Mouse (Mus musculus): Measurements from ENCODE around the gene Fbxw11.

Fbxw11 gene

GRCm38 (mm10) chr11:32623912-32624311, 18.6 kb upstream of the Fbxw11 start:
- DNase-seq (ENCODE audit: low spot score), result no peak

DNA sequence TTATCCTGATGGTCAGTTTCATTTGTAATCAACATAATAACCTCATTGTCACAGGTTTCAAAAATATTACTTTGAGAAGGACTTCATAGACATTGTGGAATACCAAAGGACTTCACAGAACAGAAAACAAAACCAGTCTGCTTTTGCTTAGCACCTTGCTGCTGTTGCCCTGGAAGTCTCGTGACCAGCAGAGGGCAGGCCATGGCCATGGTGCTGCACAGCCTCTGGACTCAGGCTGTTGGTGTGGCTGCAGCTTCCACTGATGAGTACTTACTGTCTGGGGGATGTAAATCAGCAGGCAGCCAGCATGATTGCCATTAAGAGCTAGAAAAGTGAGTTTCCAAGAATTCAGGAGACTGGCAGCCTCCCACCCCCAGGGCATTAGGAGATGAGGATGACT, 16.8 kb upstream of the Fbxw11 start:
- DNase-seq (ENCODE audit: low spot score), result peak; percentile 58

GRCm38 (mm10) chr11:32626079-32626478, 16.4 kb upstream of the Fbxw11 start:
- DNase-seq (ENCODE audit: low spot score), result no peak

DNA sequence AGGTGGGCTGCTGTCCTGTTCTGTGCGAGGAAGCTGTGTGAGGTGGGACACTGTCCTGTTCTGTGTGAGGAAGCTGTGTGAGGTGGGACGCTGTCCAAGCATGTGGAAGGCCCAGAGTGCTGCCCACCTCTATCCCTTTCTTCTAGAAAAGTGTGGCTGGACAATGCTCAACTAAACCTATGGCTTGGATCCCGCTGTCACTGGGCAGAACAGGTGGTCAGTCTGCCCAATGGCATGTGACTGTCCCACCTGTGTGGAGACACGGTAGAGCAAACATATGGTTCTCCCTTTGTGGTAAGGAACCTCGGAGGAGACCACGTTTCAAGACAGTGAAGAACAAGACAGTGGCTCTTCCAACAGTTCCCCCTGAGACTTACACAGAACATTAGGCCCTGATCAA, 14.6 kb upstream of the Fbxw11 start:
- DNase-seq (ENCODE audit: low spot score), result no peak

- DNase-seq (ENCODE audit: low spot score), result no peak
Measured at GRCm38 (mm10) chr11:32629713-32630211, 12.8 kb upstream of the Fbxw11 start.

DNA sequence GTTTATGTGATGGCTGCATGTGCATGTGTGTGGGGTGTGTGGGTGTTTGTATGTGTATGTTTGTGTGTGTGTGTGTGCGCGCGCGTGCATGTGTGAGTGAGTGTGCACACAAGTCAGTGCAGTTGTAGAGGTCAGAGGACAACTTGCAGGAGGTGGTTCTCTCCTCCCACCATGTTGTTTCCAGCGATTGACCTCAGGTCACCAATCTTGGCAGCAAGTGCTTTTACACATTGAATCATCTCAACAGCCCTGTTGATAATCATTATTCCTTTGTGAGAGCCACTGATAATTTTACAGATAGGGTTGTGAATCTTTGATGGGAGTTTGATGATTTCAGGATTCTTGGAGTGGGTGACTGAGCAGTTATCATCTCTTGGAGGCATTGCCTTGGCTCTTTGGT, 9.9 kb upstream of the Fbxw11 start:
- DNase-seq (ENCODE audit: low spot score), result no peak

GRCm38 (mm10) chr11:32633542-32633941, 9.0 kb upstream of the Fbxw11 start:
- DNase-seq (ENCODE audit: low spot score), result no peak

DNA sequence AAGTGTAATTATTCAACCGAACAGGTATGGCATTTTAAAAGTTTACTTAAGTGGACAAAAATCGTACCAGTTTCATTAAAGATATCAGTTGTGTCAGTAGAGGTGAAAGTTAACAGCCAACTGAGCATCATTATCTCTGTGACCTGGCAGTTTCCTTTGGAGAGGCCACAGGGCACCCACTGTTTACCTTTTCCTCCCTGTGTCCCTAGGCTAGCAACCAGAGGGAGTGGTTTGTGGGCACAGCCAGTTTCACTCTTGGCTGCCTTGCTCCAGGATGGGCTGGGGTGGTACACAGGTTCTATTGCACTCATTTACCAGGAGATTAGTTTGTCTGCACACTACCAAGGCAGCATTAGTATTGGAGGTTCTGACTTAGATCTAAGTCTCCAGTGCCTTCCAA, 8.4 kb upstream of the Fbxw11 start:
- DNase-seq (ENCODE audit: low spot score), result no peak

GRCm38 (mm10) chr11:32634842-32635241, 7.7 kb upstream of the Fbxw11 start:
- no peak for DNase-seq (ENCODE audit: low spot score)

DNA sequence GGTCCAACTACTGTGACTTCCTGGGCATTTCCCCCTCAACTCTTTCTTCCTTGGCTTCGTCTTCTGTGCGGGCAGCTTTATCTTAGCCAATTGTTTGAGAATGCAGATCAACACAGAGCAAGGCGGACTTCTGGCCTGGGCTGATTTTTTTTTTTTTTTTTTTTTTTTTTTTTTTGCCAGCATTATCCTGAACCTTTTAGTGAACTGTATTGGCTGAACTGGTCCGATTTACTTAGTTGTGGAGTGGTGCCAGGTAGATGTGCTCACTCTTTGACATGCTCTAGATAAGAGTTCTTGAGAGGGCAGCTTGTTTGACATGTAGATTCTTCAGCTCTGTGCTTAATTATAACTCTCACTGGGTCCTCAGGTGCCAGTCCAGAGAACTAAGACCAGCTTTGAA, 6.2 kb upstream of the Fbxw11 start:
- no peak for DNase-seq (ENCODE audit: low spot score)

- DNase-seq (ENCODE audit: low spot score), result no peak
Measured at GRCm38 (mm10) chr11:32638521-32639255, 3.8 kb upstream of the Fbxw11 start.

GRCm38 (mm10) chr11:32640617-32641016, 1.9 kb upstream of the Fbxw11 start:
- DNase-seq (ENCODE audit: low spot score), result no peak

DNA sequence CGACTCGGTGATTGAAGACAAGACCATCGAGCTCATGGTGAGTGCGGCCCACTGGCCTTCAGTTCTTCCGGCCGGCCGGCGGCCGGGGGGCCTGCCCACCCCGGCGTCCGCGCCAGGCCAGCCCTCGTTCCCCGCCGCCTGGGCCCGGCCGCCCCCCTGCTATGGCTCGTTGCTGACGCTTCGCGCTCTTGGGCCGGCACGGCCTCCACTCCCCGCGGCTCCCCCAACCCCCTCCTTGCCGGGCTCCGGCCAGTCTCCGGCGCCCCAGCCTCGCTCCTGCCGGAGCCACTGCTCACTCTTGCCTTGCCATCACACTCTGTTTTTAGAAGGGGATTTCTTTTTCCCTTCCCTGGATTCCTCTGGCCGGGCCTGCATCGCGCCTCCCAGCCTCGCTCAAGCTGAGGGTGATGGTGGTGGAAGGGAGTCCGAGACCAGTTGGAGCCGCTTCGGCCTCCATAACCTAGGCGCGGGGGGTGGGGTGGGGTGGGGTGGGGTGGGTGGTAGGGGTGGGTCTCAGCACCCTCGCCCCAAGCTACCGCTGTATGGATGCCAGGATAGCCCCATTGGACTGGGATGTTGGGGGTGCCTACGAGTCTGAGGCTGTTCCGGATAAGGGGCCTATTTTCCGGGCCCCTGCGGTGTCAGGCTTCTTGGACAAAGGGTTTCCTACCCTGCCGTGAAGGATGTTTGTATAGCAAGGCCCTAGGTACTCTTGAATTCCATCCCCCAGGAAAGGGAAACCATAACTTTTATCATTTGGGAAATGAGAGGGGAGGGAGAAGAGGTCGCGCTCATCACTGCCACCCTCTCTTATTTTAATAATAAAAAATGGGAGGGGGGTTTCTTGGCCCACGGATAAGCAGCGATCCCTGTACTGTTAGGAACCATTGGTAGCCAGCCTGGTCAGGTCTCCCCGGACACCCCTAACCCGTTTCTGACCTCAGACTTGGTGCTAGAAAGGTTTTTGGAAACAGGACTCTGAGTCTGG, 669 bp downstream of the Fbxw11 start:
- DNase-seq (ENCODE audit: low spot score), result no peak

DNA sequence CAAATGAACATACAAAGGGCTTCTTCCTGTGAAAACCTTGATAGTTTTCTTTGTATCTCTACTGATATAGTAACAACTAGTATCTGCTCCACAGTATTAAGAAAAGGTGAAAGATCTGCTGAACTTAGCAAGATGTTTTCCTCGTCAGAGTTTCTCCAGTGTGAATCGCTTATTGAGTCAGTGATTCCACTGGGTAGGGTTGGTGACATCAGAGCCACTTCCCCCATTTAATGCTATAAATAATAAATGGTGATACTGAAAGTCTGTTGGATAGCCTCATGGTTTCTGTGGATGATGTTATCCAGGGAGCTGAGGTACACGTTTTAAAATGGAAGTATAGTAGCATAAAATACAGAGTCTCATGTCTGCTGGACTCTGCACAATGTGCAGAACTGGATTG, 1.5 kb downstream of the Fbxw11 start:
- DNase-seq (ENCODE audit: low spot score), result no peak

DNA sequence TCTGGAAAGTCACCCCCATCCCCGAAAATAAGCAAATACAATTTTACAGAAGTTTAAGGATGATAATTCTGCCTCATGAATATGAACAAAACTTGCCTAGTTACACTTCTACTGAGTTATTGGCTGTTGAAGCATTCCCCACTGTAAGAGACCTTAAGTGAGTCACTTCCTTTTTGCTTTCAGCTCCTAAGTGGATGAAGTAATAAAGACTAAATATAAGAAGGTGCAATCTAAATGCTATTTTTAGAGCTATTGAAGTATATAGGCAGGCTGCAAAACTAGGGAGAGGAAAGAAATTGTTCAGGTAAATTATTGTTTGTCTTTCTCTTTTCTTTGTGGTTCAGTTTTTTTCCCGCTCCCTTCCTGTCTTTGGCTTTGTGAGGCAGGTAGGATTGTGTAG, 4.7 kb downstream of the Fbxw11 start:
- no peak for DNase-seq (ENCODE audit: low spot score)

DNA sequence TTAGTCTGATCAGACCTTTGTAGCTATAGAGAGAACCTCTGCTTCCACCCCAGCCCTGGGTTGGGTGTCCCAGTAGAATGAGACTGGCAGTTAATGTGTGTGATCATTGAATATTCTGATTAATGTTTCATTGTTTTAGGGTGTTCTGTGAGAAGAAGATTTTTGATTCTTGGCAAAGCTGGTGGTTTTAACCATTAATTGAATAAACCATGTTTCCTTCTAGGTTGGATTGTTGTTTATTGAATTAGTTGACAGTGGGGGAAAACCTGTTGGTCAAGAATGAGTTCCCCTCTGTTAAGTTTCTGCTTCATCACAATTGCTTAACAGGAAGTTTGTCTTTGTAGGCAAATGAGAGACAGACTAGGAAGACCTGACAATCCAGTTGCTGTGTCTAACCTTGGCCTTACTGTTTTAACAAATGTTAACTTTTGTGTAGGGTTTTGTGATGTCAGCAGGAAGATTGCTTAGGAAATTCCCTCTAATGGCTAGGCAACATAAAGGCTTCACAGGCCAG, 7.8 kb downstream of the Fbxw11 start:
- no peak for DNase-seq (ENCODE audit: low spot score)

GRCm38 (mm10) chr11:32650893-32651590, 8.5 kb downstream of the Fbxw11 start:
- no peak for DNase-seq (ENCODE audit: low spot score)

DNA sequence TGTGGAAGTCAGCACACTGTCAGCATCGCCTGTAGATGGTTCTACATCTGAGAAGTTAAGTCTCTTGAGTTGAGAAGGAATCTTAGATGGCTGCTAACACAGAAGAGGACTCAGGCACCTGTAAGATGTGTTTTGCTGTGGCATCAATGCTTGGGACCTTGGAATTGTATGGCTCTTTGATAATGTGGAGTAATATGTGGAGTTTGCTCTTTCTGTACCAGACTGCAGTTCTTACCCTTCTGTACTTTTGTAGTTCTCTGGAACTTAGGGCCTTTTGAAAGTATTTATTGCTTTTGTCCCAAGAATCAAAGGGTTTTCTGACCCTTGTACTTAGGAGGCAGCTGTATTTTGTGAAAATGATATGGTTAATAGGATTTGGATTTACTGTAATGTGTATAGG, 9.2 kb downstream of the Fbxw11 start:
- no peak for DNase-seq (ENCODE audit: low spot score)

DNA sequence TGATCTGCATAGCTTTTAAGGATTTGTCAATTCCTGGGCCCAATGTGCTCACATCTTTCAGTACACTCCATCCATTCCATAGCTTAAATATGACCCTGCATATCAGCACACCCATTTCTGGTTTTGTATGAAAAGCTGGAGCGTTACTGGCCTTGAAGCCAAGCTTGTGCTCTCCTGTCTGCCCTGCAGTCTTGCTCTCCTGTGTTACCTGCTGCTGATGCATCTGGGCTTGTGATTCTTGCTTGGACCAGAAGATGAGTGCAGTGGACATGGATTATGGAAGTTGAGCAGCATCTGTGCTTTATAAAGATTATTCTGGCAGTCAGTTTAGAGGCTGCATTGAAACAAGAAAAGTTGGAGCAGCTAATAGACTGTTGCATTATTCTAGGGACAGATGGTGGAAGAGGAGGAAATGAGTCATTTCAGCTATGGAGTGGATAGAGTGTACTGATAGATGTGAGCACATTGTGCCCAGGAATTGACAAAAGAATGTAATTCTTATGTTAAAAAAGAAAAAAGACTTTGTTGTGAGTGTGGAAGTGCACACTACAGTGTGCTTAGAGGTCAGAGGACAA, 19.6 kb downstream of the Fbxw11 start:
- no peak for DNase-seq (ENCODE audit: low spot score)

DNA sequence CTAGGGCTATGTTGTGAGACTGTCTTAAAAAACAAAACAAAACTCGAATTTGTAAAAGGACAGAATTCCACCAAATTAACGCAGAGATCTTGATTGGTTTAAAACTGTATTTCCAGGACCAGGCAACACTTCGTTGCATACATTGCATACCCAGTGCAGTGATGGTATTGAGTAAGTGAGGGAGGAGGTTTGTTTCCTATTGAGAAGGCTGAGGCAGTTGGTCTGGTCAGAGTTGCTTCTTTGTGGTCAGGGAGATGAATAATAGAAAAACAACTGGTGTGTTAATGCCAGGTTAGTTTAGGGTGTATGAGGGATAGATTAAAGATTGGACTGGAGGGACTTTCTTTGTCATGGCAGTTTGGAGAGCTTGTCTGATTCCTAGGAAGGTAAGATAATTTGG, 23.1 kb downstream of the Fbxw11 start:
- no peak for DNase-seq (ENCODE audit: low spot score)

DNA sequence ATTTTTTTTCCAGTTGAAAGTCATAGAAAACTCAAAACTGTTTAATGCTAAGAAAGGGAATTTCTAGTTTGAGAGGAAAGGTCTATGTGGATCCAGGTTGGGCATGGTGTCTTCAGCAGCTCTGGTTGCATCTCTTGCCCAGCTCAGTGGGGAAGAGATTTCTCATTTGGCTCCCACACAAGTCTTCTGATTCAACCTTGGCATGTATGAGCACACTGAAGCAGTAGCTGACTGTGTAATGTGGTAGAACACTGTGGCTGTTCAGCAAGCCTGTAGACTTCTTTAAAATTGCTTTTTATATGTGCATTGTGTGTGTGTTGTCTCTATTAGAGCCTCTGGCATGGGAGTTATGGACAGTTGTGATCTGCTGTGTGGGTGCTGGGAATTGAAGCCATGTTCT, 24.5 kb downstream of the Fbxw11 start:
- no peak for DNase-seq (ENCODE audit: low spot score)

DNA sequence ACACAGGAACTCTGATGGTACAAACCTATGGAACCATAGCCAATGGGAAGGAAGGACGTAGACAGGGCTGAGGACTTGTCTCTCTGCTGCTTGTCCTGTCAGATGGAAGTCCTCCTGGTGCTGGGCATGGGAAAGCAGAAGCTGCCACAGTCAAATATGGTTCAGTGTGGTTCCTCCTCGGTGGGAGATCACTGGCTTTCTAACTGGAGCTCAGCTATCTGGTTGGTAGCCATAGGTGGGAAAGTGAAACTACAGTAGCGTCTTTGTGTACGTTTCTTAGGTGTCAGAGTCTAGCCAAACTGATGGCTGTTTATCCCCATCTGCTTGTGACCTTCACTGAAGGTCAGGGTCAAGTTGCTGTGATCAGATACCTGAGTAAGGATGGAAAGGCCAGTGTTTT, 29.0 kb downstream of the Fbxw11 start:
- no peak for DNase-seq (ENCODE audit: low spot score)

Measured in urinary bladder, postnatal 25 days (tissue).